Mouse (Mus musculus): ENCODE measurements around the gene Soga1.

GRCm38 (mm10) chr2:157052448-157052847, 26.6 kb downstream of the Soga1 start:
- TF ChIP-seq POLR2A (IDR thresholded peaks at IDR 0.05; ENCODE audit: low read depth, low read length), result no peak
- TF ChIP-seq CTCF (IDR thresholded peaks at IDR 0.05; ENCODE audit: extremely low read depth, insufficient read length, insufficient replicate concordance, low read depth, low read length), result no peak

All from small intestine, adult 2 months (tissue).